In genomic region chr7:123396900-123397299, GRCm38 (mm10) we compare ENCODE assay signal across 14 mouse cellular contexts.
"Had no signal": no experiment of that assay in that cellular context is flagged by ENCODE, and none has a peak within 500 bp of the region (broad histone marks: within the 10 kb centered on the region; RNA-seq: fewer than 3 reads in every experiment).

No protein-coding gene starts in this region.

- H3K27ac ChIP-seq: left cerebral cortex, adult 2 months; limb, embryonic 10.5 days; liver, embryonic 15.5 days; midbrain, embryonic 15.5 days; neural tube, embryonic 13.5 days had no signal

- H3K4me3 ChIP-seq: left cerebral cortex, adult 2 months; limb, embryonic 10.5 days; liver, embryonic 15.5 days; megakaryocyte, embryonic 14.5 days; midbrain, embryonic 15.5 days; neural tube, embryonic 13.5 days had no signal

- H3K4me1 ChIP-seq: limb, embryonic 10.5 days; neural tube, embryonic 13.5 days had no signal

- H3K9ac ChIP-seq: liver, embryonic 15.5 days; midbrain, embryonic 15.5 days; neural tube, embryonic 13.5 days had no signal

- DNase-seq: kidney, postnatal 14 days; lung, adult 2 months; lung, postnatal 36 days; retina, postnatal 1 day; thymus, postnatal 36 days had no signal

- H3K27me3 ChIP-seq: liver, embryonic 15.5 days; megakaryocyte, embryonic 14.5 days; midbrain, embryonic 15.5 days; neural tube, embryonic 13.5 days had no signal

- ATAC-seq: lung, postnatal 0 days; midbrain, embryonic 15.5 days had no signal

- H3K4me2 ChIP-seq: liver, embryonic 11.5 days; liver, embryonic 15.5 days; midbrain, embryonic 11.5 days; midbrain, embryonic 15.5 days; neural tube, embryonic 13.5 days had no signal

- H3K9me3 ChIP-seq: limb, embryonic 10.5 days; liver, embryonic 15.5 days; megakaryocyte, embryonic 14.5 days; midbrain, embryonic 15.5 days; neural tube, embryonic 13.5 days had no signal
